Mouse (Mus musculus) lung, embryonic 14.5 days (tissue): ENCODE data around the gene Zfp865. TPM values are rescaled to one million over a fixed set of nuclear protein-coding genes. Genes with fewer than 3 reads are reported as not detected.
A peak's percentile ranks its signal among the peaks of the same experiment; 100 is the strongest.

Source experiments
- ATAC-seq: fragments of 200-750 bp; cut with Nextera tagmentation; 2 replicates; pipeline ENCODE4 v1.8.0; 2017; ENCODE audit warnings: mild to moderate bottlenecking, moderate TSS enrichment, moderate library complexity; ENCODE audit not compliant: insufficient read depth
- DNase-seq: peaks from one replicate; pipeline ENCODE4 v3.0.0-alpha.2; 2015
- H3K27ac ChIP-seq: fragments of 300-500 bp; sonication (generic); 2 replicates; pipeline ENCODE4 v1.5.1; 2014; ENCODE audit warnings: low read depth, mild to moderate bottlenecking, moderate library complexity
- H3K27me3 ChIP-seq: fragments of 300-500 bp; sonication (generic); 2 replicates; pipeline ENCODE4 v1.6.1; 2014; ENCODE audit warnings: low read length, control low read depth; ENCODE audit not compliant: insufficient read depth
- H3K36me3 ChIP-seq: fragments of 300-500 bp; sonication (generic); 2 replicates; pipeline ENCODE4 v1.6.1; 2014; ENCODE audit warnings: control low read depth; ENCODE audit not compliant: insufficient read depth
- H3K4me1 ChIP-seq: fragments of 300-500 bp; sonication (generic); 2 replicates; pipeline ENCODE4 v1.6.1; 2014; ENCODE audit warnings: antibody characterized with exemption, control low read depth; ENCODE audit not compliant: insufficient read depth
- H3K4me2 ChIP-seq: fragments of 300-500 bp; sonication (generic); 2 replicates; pipeline ENCODE4 v1.6.1; 2014; ENCODE audit warnings: mild to moderate bottlenecking
- H3K4me3 ChIP-seq: fragments of 300-500 bp; sonication (generic); 2 replicates; pipeline ENCODE4 v1.5.1; 2014; ENCODE audit warnings: low read depth, low read length
- H3K9ac ChIP-seq: fragments of 300-500 bp; sonication (generic); 2 replicates; pipeline ENCODE4 v1.6.1; 2014
- H3K9me3 ChIP-seq: fragments of 300-500 bp; sonication (generic); 2 replicates; pipeline ENCODE4 v1.6.1; 2016; ENCODE audit warnings: low read depth, low read length, control low read depth
- CTCF ChIP-seq: IDR thresholded peaks from 2 replicates; pipeline ENCODE4 v1.5.1; 2016; ENCODE audit warnings: antibody characterized with exemption, low read depth
- WGBS: fragments of 180-500 bp; shearing (Covaris S2); extraction: QIAGEN DNeasy Blood & Tissue Kit; methylation state at CpG from one replicate; pipeline ENCODE4 v1.1.7; 2014; 5-methylcytosine and 5-hydroxymethylcytosine counted together
- polyA plus RNA-seq: library from polyadenylated mRNA; unstranded; fragments of >200 nt; fragmentation: Nextera tagmentation; extraction: Ambion mirVana; gene quantifications from 2 replicates; pipeline ENCODE4 v1.2.1, GENCODE M21; 2014

Zfp865 gene
- polyA plus RNA-seq, 1 experiment from 2014 or later: 7.4 TPM

- WGBS: 88% methylated on average over 12 of the region's 12 CpGs
- no peak overlapping the region for H3K9ac ChIP-seq
- no peak for TF ChIP-seq CTCF
- no peaks in the 10 kb centered on the region for H3K9me3 ChIP-seq
- no peak for ATAC-seq
- no peak overlapping the region for H3K27ac ChIP-seq
- no peak for DNase-seq
- no peak overlapping the region for H3K4me3 ChIP-seq
- H3K27me3 ChIP-seq: peaks cover 43% of the 10 kb centered on the region
- H3K4me2 ChIP-seq: no peak overlapping the region; the same call in 1 of the 2 replicates
- peaks cover 10% of the 10 kb centered on the region; the same call in 1 of the 2 replicates for H3K4me1 ChIP-seq
- no peaks in the 10 kb centered on the region for H3K36me3 ChIP-seq
These were observed 39.2 kb downstream of the Zfp865 start for GRCm38 (mm10) chr7:5059421-5059820.

DNA sequence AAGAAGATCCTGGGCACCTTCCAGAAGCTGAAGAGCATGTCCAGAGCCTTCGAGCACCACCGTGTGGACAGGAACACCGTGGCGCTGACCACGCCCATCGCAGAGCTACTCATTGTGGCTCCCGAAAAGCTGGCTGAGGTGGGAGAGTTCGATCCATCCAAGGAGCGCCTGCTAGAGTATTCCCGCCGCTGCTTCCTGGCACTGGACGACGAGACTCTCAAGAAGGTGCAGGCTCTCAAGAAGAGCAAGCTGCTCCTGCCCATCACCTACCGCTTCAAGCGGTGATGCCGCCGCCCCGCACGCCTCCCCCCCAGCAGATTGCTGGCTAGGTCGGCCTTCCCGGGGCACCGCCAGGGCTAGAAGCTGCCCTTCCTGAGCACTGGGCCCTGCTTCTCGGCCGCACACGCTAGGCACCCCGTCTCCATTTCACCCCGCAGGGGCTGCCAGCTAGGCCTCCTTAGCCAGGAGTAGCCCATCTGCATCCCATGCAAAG is 40.1 kb downstream of the Zfp865 start:
- Histone ChIP-seq H3K9ac (peak overlapping the region; percentile 95), H3K27ac (peak overlapping the region; percentile 100), H3K36me3 (0 out of 2 replicates have a peak, but pooled peaks cover 2% of the 10 kb centered on the region), H3K4me1 (peaks cover 10% of the 10 kb centered on the region; the same call in 1 of the 2 replicates), H3K4me3 (peak overlapping the region; percentile 75), H3K27me3 (peaks cover 34% of the 10 kb centered on the region), H3K9me3 (no peaks in the 10 kb centered on the region), H3K4me2 (peak overlapping the region; percentile 86)
- 2% methylated on average over 27 of the region's 27 CpGs for WGBS
- DNase-seq (peak; percentile 94), ATAC-seq (peak; percentile 9; the same call in 1 of the 2 replicates)
- peak; percentile 81 for TF ChIP-seq CTCF

DNA sequence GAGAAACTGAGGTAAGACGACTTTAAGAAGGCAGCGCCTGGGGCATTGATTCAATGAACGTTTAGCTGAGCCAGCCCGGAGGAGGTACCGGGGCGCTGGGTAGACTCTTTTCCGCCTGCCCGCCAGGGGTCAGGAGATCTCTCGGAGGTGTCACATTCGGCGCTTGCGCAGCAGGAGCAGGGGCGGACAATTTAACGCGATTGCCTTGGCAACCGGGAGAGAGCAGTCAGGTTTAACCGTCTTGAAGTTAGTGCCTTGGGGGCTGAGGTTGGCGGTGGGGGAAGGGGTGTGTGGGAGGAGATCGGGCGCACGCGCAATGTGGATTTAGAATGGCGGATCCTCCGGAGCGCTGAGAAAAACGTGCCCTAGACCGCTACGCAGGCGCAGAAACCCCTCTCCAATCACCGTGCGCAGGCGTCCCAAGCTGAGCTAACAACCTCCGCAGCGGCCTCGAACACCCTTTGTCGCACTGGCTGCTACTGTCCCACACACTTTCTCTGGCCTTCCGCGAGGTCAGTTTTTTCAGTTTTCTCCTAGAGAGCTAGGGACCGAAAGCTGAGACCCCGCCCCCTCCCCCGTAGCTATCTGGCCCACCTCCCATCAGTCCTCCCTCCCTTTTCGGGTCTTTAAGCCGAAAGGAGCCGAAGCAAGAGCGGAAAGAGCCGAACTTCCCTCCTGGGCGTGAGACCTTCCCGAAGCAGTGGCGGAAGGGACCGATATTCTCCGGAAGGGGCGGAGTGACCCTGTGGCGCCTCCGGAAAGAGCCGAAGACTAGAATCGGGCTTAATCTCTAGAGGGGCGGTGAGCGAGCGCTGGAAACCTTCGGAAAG is 41.0 kb downstream of the Zfp865 start:
- ATAC-seq (peak; percentile 92), DNase-seq (peak; percentile 100)
- peak overlapping the region; percentile 86 for H3K4me2 ChIP-seq
- H3K9ac ChIP-seq: peak overlapping the region; percentile 95
- peak; percentile 76 for TF ChIP-seq CTCF
- peaks cover 6% of the 10 kb centered on the region for H3K36me3 ChIP-seq
- peak overlapping the region; percentile 75 for H3K4me3 ChIP-seq
- H3K27ac ChIP-seq: peak overlapping the region; percentile 100
- no peaks in the 10 kb centered on the region for H3K9me3 ChIP-seq
- WGBS: under 1% methylated on average over 59 of the region's 60 CpGs
- peaks cover 10% of the 10 kb centered on the region; the same call in 1 of the 2 replicates for H3K4me1 ChIP-seq
- peaks cover 25% of the 10 kb centered on the region for H3K27me3 ChIP-seq

DNA sequence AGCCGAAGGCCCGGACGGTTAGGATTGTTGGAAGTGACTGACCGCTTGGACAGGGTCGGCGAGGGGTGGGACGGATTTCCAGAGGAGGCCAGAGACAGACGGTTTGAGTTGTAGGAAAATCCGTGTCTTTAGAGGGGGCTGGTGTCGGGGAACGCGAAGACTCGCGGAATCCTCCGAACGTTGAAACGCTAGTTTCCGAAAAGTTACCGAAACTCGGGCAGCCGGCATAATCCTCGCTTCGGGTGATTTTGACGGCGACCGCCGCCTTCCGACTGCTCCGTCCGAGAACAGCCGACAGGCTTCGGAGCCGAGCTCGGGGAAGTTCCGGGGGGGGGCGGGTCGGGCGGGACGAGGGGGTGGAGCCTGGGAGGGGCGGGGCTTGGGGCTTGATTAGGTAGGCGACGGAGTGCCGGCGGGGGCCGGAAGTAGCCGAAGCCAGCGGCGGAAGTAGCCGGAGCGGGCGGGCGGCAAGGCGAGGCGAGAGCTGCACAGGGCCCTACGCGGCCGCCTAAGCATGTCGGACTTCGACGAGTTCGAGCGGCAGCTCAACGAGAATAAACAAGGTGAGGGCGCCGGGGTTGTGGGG is 41.7 kb downstream of the Zfp865 start, which contains the start of gene U2af2:
TSS of gene U2af2 (plus strand) at position 370 of the 586 bp plus-strand sequence.
- peak within 1 kb of the TSS; percentile 100 for H3K27ac ChIP-seq
- TF ChIP-seq CTCF: no peak
- peak within 1 kb of the TSS; percentile 75 for H3K4me3 ChIP-seq
- peak within 1 kb of the TSS; percentile 95 for H3K9ac ChIP-seq
- peaks cover 18% of the 10 kb centered on the region for H3K27me3 ChIP-seq
- H3K4me2 ChIP-seq: peak within 1 kb of the TSS; percentile 86
- peaks cover 8% of the 10 kb centered on the region; the same call in 1 of the 2 replicates for H3K4me1 ChIP-seq
- ATAC-seq: peak; percentile 81
- H3K9me3 ChIP-seq: no peaks in the 10 kb centered on the region
- DNase-seq: peak; percentile 94
- H3K36me3 ChIP-seq: peaks cover 14% of the 10 kb centered on the region
- WGBS: under 1% methylated on average over 58 of the region's 65 CpGs

- under 1% methylated on average over 51 of the region's 51 CpGs for WGBS
- ATAC-seq: peak; percentile 39
These were observed 42.3 kb downstream of the Zfp865 start for GRCm38 (mm10) chr7:5062360-5063001.

GRCm38 (mm10) chr7:5064886-5065285 is 44.7 kb downstream of the Zfp865 start:
- Histone ChIP-seq H3K36me3 (peaks cover 44% of the 10 kb centered on the region), H3K4me1 (0 out of 2 replicates have a peak, but pooled peaks cover 2% of the 10 kb centered on the region), H3K9ac (no peak overlapping the region), H3K4me3 (no peak overlapping the region), H3K27ac (no peak overlapping the region), H3K4me2 (no peak overlapping the region), H3K9me3 (no peaks in the 10 kb centered on the region), H3K27me3 (no peaks in the 10 kb centered on the region)
- WGBS: 92% methylated on average over 6 of the region's 6 CpGs
- ATAC-seq: no peak
- no peak for TF ChIP-seq CTCF
- DNase-seq: no peak

More at GRCm38 (mm10) chr7:5062360-5063001, 42.3 kb downstream of the Zfp865 start:
- no peaks in the 10 kb centered on the region for H3K9me3 ChIP-seq
- H3K9ac ChIP-seq: peak overlapping the region; percentile 95
- peaks cover 20% of the 10 kb centered on the region for H3K36me3 ChIP-seq
- H3K27me3 ChIP-seq: peaks cover 12% of the 10 kb centered on the region
- H3K27ac ChIP-seq: peak overlapping the region; percentile 100
- H3K4me1 ChIP-seq: 0 out of 2 replicates have a peak, but pooled peaks cover 2% of the 10 kb centered on the region
- no peak for TF ChIP-seq CTCF
- H3K4me2 ChIP-seq: peak overlapping the region; percentile 86
- peak; percentile 93 for DNase-seq
- H3K4me3 ChIP-seq: peak overlapping the region; percentile 75
